Mouse (Mus musculus) liver, adult 2 months (tissue): ENCODE data around the gene Zan. TPM values are rescaled to one million over a fixed set of nuclear protein-coding genes. Genes with fewer than 3 reads are reported as not detected.

Source experiments
- DNase-seq: peaks from one replicate; pipeline ENCODE4 v3.0.0-alpha.2; 2011; ENCODE audit warnings: low read depth, low spot score; ENCODE audit errors: extremely low read depth
- H3K27ac ChIP-seq: fragments of 200-500 bp; replicated peaks from 2 replicates; pipeline ENCODE4 v1.5.1; 2012; ENCODE audit warnings: low read depth, mild to moderate bottlenecking, control low read depth, inconsistent platforms, low read length; ENCODE audit not compliant: insufficient read depth
- H3K27me3 ChIP-seq: fragments of 200-500 bp; 2 replicates; pipeline ENCODE4 v1.6.1; 2012; ENCODE audit warnings: mild to moderate bottlenecking, moderate library complexity, low read length, inconsistent platforms; ENCODE audit not compliant: control insufficient read depth, insufficient read depth
- H3K36me3 ChIP-seq: fragments of 200-500 bp; 2 replicates; pipeline ENCODE4 v1.6.1; 2012; ENCODE audit warnings: low read length, inconsistent platforms; ENCODE audit not compliant: control insufficient read depth, insufficient read depth
- H3K4me1 ChIP-seq: fragments of 200-500 bp; 2 replicates; pipeline ENCODE4 v1.6.1; 2011; ENCODE audit warnings: low read length; ENCODE audit not compliant: control insufficient read depth, insufficient read depth
- H3K4me3 ChIP-seq: fragments of 200-500 bp; 2 replicates; pipeline ENCODE4 v1.5.1; 2011; ENCODE audit warnings: low read depth, mild to moderate bottlenecking, control low read depth, low read length, moderate library complexity; ENCODE audit not compliant: insufficient read depth
- H3K79me2 ChIP-seq: fragments of 200-500 bp; 2 replicates; pipeline ENCODE4 v1.6.1; 2012; ENCODE audit warnings: inconsistent platforms, mild to moderate bottlenecking, low read length, moderate library complexity; ENCODE audit not compliant: control insufficient read depth, insufficient read depth
- H3K9ac ChIP-seq: fragments of 200-500 bp; 2 replicates; pipeline ENCODE4 v1.6.1; 2012; ENCODE audit warnings: low read depth, mild to moderate bottlenecking, control low read depth, inconsistent platforms, low read length
- CTCF ChIP-seq: fragments of 200-500 bp; IDR thresholded peaks from 2 replicates; pipeline ENCODE4 v1.5.1; 2011; ENCODE audit warnings: low read depth, low read length, control low read depth
- POLR2A ChIP-seq: fragments of 200-500 bp; IDR thresholded peaks from 2 replicates; pipeline ENCODE4 v1.6.1; 2011; ENCODE audit warnings: low read length, control low read depth; ENCODE audit not compliant: insufficient read depth; ENCODE audit errors: extremely low read depth
- WGBS: fragments of 180-500 bp; shearing (Covaris S2); methylation state at CpG from one replicate; pipeline ENCODE4 v1.1.7; 2018; 5-methylcytosine and 5-hydroxymethylcytosine counted together
- polyA plus RNA-seq: library from polyadenylated mRNA; depleted of rRNA; stranded (reverse); fragments of >200 nt; gene quantifications from 2 replicates; pipeline ENCODE4 v1.2.3, GENCODE M21; 2012
- total RNA-seq: library from RNA; depleted of rRNA; stranded (reverse); fragments of >200 nt; gene quantifications from 2 replicates; pipeline ENCODE4 v1.2.3, GENCODE M21; 2014

The Zan gene
- total and polyA plus RNA-seq, 2 experiments = under 0.01 to 0.02 TPM

DNA sequence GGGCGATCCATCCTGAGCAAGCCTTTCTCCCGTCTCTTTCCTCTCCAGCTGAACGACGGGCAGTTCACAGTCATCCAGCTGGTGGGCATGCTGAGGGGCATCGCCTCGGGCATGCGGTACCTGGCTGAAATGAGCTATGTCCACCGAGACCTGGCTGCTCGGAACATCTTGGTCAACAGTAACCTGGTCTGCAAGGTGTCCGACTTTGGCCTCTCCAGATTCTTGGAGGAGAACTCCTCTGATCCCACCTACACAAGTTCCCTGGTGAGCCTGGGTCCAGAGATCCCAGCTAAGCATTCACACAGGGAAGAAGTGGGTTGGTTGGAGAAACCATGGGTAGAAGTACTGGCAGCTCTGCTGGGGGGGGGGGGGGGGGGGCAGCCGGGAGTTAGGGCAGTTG is 107.2 kb downstream of the Zan start:
- WGBS = 91% methylated on average over 10 of the region's 11 CpGs
- Histone ChIP-seq H3K4me1 (no peaks in the 10 kb centered on the region), H3K27ac (no peak overlapping the region), H3K9ac (no peak overlapping the region), H3K79me2 (no peaks in the 10 kb centered on the region), H3K36me3 (peaks cover 61% of the 10 kb centered on the region), H3K4me3 (no peak overlapping the region), H3K27me3 (no peaks in the 10 kb centered on the region)
- DNase-seq = no peak
- TF ChIP-seq POLR2A = no peak
- TF ChIP-seq CTCF = no peak

DNA sequence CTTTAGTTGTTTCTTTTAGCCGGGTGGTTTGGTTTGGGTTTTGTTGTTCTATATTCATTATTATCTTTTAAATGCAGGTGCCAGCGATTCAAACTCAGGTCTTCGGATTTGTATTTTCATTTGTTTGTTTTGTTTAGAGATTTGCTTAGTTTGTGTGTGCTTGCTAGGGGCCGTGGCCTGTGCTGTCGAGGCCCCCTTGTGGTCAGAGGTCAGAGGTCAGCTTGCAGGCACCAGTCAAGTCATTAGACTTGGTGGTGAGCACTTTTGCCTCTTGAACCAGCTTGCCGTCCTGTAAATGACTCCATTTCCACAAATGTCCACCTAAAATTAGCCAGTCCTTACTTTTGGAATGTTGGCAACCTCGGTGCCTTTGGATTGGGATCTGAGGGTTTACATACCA is 118.5 kb downstream of the Zan start:
- WGBS = 29% methylated on average over 7 of the region's 7 CpGs
- 0 out of 2 replicates have a peak overlapping the region, but pooled peaks have one; percentile 6 for H3K9ac ChIP-seq
- peaks cover 34% of the 10 kb centered on the region for H3K36me3 ChIP-seq
- DNase-seq = no peak
- H3K4me3 ChIP-seq = no peak overlapping the region
- no peak overlapping the region for H3K27ac ChIP-seq
- peaks cover 2% of the 10 kb centered on the region; the same call in 1 of the 2 replicates for H3K4me1 ChIP-seq
- no peak for TF ChIP-seq POLR2A
- TF ChIP-seq CTCF = peak; percentile 65
- peaks cover 5% of the 10 kb centered on the region; the same call in 1 of the 2 replicates for H3K79me2 ChIP-seq
- no peaks in the 10 kb centered on the region for H3K27me3 ChIP-seq

DNA sequence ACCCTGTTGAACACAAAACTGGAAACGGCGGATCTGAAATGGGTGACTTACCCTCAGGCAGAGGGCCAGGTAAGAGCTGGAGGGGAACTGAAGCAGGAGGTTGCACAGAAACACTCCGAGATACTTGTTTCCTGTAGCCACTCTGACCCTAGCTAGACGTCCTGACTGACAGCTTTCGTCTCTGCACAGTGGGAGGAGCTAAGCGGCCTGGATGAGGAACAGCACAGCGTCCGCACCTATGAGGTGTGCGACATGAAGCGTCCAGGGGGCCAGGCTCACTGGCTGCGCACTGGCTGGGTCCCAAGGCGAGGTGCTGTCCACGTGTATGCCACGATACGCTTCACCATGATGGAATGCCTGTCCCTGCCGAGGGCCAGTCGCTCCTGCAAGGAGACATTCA is 122.8 kb downstream of the Zan start:
- Histone ChIP-seq H3K4me1 (peaks cover 2% of the 10 kb centered on the region; the same call in 1 of the 2 replicates), H3K4me3 (peak overlapping the region; percentile 26; the same call in 1 of the 2 replicates), H3K9ac (no peak overlapping the region), H3K27ac (no peak overlapping the region), H3K27me3 (no peaks in the 10 kb centered on the region), H3K79me2 (peaks cover 13% of the 10 kb centered on the region), H3K36me3 (peaks cover 8% of the 10 kb centered on the region; the same call in 1 of the 2 replicates)
- DNase-seq = no peak
- WGBS = 82% methylated on average over 17 of the region's 17 CpGs
- TF ChIP-seq POLR2A = no peak
- no peak for TF ChIP-seq CTCF

DNA sequence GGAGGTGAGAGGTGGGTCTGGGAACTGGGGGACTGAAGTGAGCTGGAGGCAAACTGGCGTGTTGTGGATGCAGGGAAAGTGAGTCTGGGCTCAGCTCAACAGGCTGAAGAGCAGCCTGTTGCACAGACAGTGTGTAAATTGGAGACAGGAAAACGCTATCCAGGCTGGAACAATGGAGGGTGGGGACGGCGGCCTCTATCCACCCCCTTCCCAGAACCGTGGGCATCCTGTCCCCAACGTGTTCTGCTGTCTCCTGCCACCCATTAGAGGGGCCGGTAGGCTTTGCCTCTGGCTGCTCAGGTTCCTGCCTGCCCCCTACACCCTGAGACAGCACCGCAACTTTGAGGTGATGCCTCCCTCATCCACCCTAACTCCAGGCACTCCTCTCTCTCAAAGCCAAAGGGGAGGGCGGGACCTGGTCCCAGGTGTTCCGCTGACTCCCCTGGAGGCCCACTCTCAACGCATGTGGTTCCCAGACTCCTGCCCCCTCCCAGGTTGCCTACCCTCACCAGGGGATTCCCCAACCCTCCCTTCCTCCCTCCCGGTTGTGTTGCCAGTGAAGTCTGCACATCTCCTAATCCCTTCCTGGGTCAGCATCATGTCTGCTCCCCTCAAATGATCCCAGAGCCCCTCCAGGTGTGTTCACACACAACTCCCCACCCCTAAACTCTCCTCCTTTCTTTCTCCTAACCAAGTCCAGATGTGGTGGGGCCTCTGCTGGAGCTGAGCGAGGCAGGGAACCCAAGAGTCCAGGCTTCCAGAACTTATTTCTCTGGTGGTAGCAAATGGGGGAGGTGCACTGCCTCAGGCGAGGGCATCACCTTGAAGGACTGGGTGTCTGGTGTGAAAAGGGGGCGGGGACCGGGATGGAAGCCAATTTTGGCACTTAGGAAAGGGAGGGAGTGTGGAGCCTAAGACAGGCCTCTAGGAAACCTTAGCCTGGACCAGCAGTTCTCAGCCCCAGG is 124.6 kb downstream of the Zan start:
- Histone ChIP-seq H3K79me2 (peaks cover 13% of the 10 kb centered on the region), H3K9ac (peak overlapping the region; percentile 61), H3K27ac (peak overlapping the region; percentile 37), H3K4me3 (peak overlapping the region; percentile 76), H3K4me1 (peaks cover 3% of the 10 kb centered on the region; the same call in 1 of the 2 replicates), H3K27me3 (no peaks in the 10 kb centered on the region), H3K36me3 (peaks cover 5% of the 10 kb centered on the region; the same call in 1 of the 2 replicates)
- DNase-seq = no peak
- 55% methylated on average over 16 of the region's 16 CpGs for WGBS
- TF ChIP-seq CTCF (no peak), POLR2A (no peak)

DNA sequence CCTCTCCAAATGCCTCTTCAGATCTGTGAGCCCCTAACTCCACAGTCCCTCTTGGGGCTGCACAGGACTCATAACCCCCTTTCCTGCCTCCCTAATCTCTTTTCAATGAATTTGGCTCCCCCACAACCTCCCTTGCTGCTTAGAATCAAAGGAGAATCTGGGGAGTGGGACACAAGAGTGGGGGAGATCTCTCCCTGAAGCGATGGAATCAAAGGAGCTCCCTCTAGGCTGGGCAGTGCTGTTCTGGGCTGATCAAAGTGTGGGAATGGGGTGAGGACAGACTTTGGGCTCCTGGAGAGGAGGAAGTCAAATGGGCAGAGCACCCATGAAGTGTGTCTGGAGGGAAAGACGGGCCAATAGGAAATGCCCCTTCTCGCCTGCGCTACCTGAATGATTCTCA is 125.5 kb downstream of the Zan start:
- Histone ChIP-seq H3K9ac (peak overlapping the region; percentile 88), H3K27ac (peak overlapping the region; percentile 52), H3K79me2 (peaks cover 13% of the 10 kb centered on the region), H3K36me3 (peaks cover 5% of the 10 kb centered on the region; the same call in 1 of the 2 replicates), H3K4me1 (peaks cover 7% of the 10 kb centered on the region; the same call in 1 of the 2 replicates), H3K27me3 (no peaks in the 10 kb centered on the region), H3K4me3 (peak overlapping the region; percentile 76)
- no peak for DNase-seq
- WGBS = 59% methylated on average over 4 of the region's 4 CpGs
- TF ChIP-seq CTCF (no peak), POLR2A (no peak)
